Mouse (Mus musculus) limb, embryonic 14.5 days (tissue): ENCODE data around the gene Dexi. TPM values are rescaled to one million over a fixed set of nuclear protein-coding genes. Genes with fewer than 3 reads are reported as not detected.

Experiments used
- ATAC-seq: fragments of 200-750 bp; cut with Nextera tagmentation; 2 replicates; pipeline ENCODE4 v1.8.0; 2017; ENCODE audit warnings: low read depth, moderate number of reproducible peaks, moderate TSS enrichment; ENCODE audit not compliant: low FRiP score
- DNase-seq: peaks from one replicate; pipeline ENCODE4 v3.0.0-alpha.2; 2015; ENCODE audit warnings: low spot score
- H3K27ac ChIP-seq: fragments of 300-500 bp; sonication (generic); replicated peaks from 2 replicates; pipeline ENCODE4 v1.5.1; 2014; ENCODE audit warnings: low read depth, mild to moderate bottlenecking, low read length, moderate library complexity, mixed read lengths
- H3K27me3 ChIP-seq: fragments of 300-500 bp; sonication (generic); 2 replicates; pipeline ENCODE4 v1.6.1; 2014; ENCODE audit warnings: low read length, mixed read lengths; ENCODE audit not compliant: control insufficient read depth, insufficient read depth
- H3K36me3 ChIP-seq: fragments of 300-500 bp; sonication (generic); 2 replicates; pipeline ENCODE4 v1.6.1; 2014; ENCODE audit warnings: mild to moderate bottlenecking, low read length, moderate library complexity, mixed read lengths; ENCODE audit not compliant: control insufficient read depth, insufficient read depth
- H3K4me1 ChIP-seq: fragments of 300-500 bp; sonication (generic); 2 replicates; pipeline ENCODE4 v1.6.1; 2014; ENCODE audit warnings: antibody characterized with exemption, low read length, mixed read lengths; ENCODE audit not compliant: control insufficient read depth, insufficient read depth
- H3K4me2 ChIP-seq: fragments of 300-500 bp; sonication (generic); replicated peaks from 2 replicates; pipeline ENCODE4 v1.6.1; 2014; ENCODE audit warnings: low read depth, mild to moderate bottlenecking, low read length, moderate library complexity; ENCODE audit not compliant: severe bottlenecking
- H3K4me3 ChIP-seq: fragments of 300-500 bp; sonication (generic); replicated peaks from 2 replicates; pipeline ENCODE4 v1.5.1; 2014; ENCODE audit warnings: low read length
- H3K9ac ChIP-seq: fragments of 300-500 bp; sonication (generic); 2 replicates; pipeline ENCODE4 v1.6.1; 2014; ENCODE audit warnings: mild to moderate bottlenecking, low read depth, low read length, moderate library complexity; ENCODE audit not compliant: severe bottlenecking
- H3K9me3 ChIP-seq: fragments of 300-500 bp; sonication (generic); 2 replicates; pipeline ENCODE4 v1.6.1; 2016; ENCODE audit warnings: low read length; ENCODE audit not compliant: control insufficient read depth
- POLR2A ChIP-seq: fragments of 200-500 bp; IDR thresholded peaks from 2 replicates; pipeline ENCODE4 v1.8.0; 2012; ENCODE audit warnings: inconsistent platforms, mild to moderate bottlenecking, moderate library complexity, borderline replicate concordance; ENCODE audit not compliant: insufficient read depth, insufficient read length; ENCODE audit errors: extremely low read depth
- WGBS: fragments of 180-500 bp; shearing (Covaris S2); extraction: QIAGEN DNeasy Blood & Tissue Kit; methylation state at CpG from one replicate; pipeline ENCODE4 v1.1.7; 2014; 5-methylcytosine and 5-hydroxymethylcytosine counted together
- polyA plus RNA-seq, 2 experiments: library from polyadenylated mRNA; depleted of rRNA in 1 of 2; stranded (reverse) in 1 of 2; unstranded in 1 of 2; fragments of >200 nt; fragmentation: Nextera tagmentation in 1 of 2; extraction: Ambion mirVana in 1 of 2; gene quantifications; 2 replicates each; pipeline versions ENCODE4 v1.2.1 to v1.2.3; 2012 to 2014

The Dexi gene
- polyA plus RNA-seq, 2 experiments: 31.5 to 51.2 TPM

DNA sequence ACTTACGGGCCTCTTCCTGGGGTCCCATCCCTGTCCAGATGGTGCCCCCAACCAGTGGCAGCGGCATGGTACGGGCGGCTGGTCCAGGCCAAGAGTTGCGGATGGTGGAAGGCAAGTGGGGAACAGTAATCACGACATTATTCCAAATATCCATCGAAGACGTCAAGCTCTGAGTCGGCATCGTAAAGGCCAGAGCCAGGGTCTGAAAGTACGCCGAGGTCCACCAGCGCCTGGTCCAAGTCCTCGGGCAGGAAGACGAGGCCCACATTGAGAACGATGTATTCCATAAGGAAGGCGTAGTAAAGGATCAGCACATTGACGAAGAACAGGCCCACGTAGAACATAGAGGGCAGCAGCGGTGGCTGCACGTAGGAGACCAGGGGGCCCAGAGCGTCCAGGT, 588 bp downstream of the Dexi start:
- H3K4me2 ChIP-seq: peak overlapping the region; percentile 90
- WGBS: under 1% methylated on average over 19 of the region's 22 CpGs
- ATAC-seq (peak; percentile 3; the same call in 1 of the 2 replicates), DNase-seq (peak; percentile 6)
- peaks cover 3% of the 10 kb centered on the region; the same call in 1 of the 2 replicates for H3K36me3 ChIP-seq
- H3K4me3 ChIP-seq: peak overlapping the region; percentile 79
- H3K9ac ChIP-seq: peak overlapping the region; percentile 84
- H3K9me3 ChIP-seq: no peaks in the 10 kb centered on the region
- TF ChIP-seq POLR2A: no peak
- H3K4me1 ChIP-seq: peaks cover 36% of the 10 kb centered on the region
- peak overlapping the region; percentile 82 for H3K27ac ChIP-seq
- no peaks in the 10 kb centered on the region for H3K27me3 ChIP-seq

DNA sequence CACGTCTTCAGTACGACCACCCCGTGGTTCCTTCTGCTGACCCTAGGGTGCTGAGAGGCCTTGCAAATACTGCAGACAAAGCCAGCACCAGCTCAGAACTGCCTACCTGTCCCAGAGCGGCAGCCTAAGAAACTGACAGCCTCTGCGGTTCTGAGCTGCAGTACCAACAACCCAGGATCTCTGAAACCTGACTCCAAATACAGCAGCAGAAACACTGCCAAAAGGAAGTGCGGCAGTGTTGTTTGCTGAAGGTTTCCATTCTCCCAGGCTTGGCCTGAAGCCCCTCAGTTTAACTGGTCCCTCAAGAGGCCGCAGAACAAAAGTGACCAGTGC, 1.3 kb downstream of the Dexi start:
- ATAC-seq (no peak), DNase-seq (peak; percentile 41)
- Histone ChIP-seq H3K9me3 (no peaks in the 10 kb centered on the region), H3K27ac (no peak overlapping the region), H3K27me3 (no peaks in the 10 kb centered on the region), H3K4me3 (peak overlapping the region; percentile 79), H3K4me2 (peak overlapping the region; percentile 90), H3K4me1 (peaks cover 36% of the 10 kb centered on the region), H3K9ac (peak overlapping the region; percentile 84), H3K36me3 (peaks cover 10% of the 10 kb centered on the region; the same call in 1 of the 2 replicates)
- TF ChIP-seq POLR2A: no peak
- 23% methylated on average over 7 of the region's 7 CpGs for WGBS

GRCm38 (mm10) chr16:10540763-10541597, 1.9 kb downstream of the Dexi start:
- 67% methylated on average over 16 of the region's 16 CpGs for WGBS
- H3K27ac ChIP-seq: no peak overlapping the region
- peak overlapping the region; percentile 90 for H3K4me2 ChIP-seq

GRCm38 (mm10) chr16:10536961-10537360, 5.9 kb downstream of the Dexi start:
- H3K4me2 ChIP-seq: no peak overlapping the region
- no peaks in the 10 kb centered on the region for H3K27me3 ChIP-seq
- H3K4me3 ChIP-seq: no peak overlapping the region
- DNase-seq (no peak), ATAC-seq (no peak)
- no peak for TF ChIP-seq POLR2A
- WGBS: 73% methylated on average over 3 of the region's 3 CpGs
- no peak overlapping the region for H3K27ac ChIP-seq
- H3K36me3 ChIP-seq: peaks cover 31% of the 10 kb centered on the region
- peaks cover 26% of the 10 kb centered on the region for H3K4me1 ChIP-seq
- H3K9me3 ChIP-seq: no peaks in the 10 kb centered on the region
- no peak overlapping the region for H3K9ac ChIP-seq

More at GRCm38 (mm10) chr16:10540763-10541597, 1.9 kb downstream of the Dexi start:
- Histone ChIP-seq H3K27me3 (no peaks in the 10 kb centered on the region), H3K36me3 (peaks cover 13% of the 10 kb centered on the region; the same call in 1 of the 2 replicates), H3K4me3 (peak overlapping the region; percentile 79), H3K9ac (peak overlapping the region; percentile 84), H3K4me1 (peaks cover 30% of the 10 kb centered on the region), H3K9me3 (no peaks in the 10 kb centered on the region)
- ATAC-seq: no peak
- peak; percentile 6 for DNase-seq
- no peak for TF ChIP-seq POLR2A

GRCm38 (mm10) chr16:10536323-10536722, 6.5 kb downstream of the Dexi start:
- TF ChIP-seq POLR2A: no peak
- Histone ChIP-seq H3K9me3 (no peaks in the 10 kb centered on the region), H3K27me3 (no peaks in the 10 kb centered on the region), H3K4me3 (no peak overlapping the region), H3K9ac (no peak overlapping the region), H3K36me3 (peaks cover 38% of the 10 kb centered on the region), H3K27ac (no peak overlapping the region), H3K4me1 (peaks cover 24% of the 10 kb centered on the region), H3K4me2 (no peak overlapping the region)
- 74% methylated on average over 5 of the region's 5 CpGs for WGBS
- DNase-seq: no peak
- ATAC-seq: no peak
